Mouse (Mus musculus): ENCODE results near the gene Rrbp1. TPM values are rescaled to one million over a fixed set of nuclear protein-coding genes. Genes with fewer than 3 reads are reported as not detected.
A peak's percentile ranks its signal among the peaks of the same experiment; 100 is the strongest.

Gene Rrbp1
- total RNA-seq (2012; rRNA removed) (56.7 TPM in 2 replicates), polyA plus RNA-seq (2012; ENCODE audit: insufficient read depth in 1 of 2, insufficient read length in 2 of 2, low read depth in 1 of 2, low replicate concordance in 2 of 2, missing spikeins in 1 of 2) (100 to 1,000 TPM; 127 to 128 TPM)

DNA sequence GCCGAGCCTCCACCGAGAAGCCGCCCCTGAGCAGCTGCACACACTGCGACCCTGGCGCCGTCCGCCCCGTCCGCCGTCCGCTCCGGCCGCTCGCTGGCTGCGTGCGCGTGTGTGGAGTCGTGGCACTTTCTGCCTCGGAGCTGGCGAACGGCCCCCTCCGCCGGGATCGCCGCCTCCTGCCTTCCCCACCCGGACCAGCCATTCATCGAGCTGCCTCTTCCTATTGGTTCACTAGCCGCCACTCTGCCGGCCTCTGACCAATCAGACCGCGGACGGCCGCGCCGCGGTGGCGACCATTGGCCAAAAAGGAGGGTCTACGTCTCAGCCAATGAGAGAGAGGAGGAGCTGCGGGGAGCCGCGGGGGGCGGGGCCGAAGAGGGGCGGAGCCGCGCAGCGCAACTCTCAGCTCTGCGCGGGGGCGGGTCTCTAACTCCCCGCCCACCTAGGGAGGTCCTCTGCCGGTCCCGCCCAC lies at the start of gene Rrbp1:
Rrbp1 (minus strand) TSS at position 184 of the 472 bp plus-strand sequence.
- H3K27ac ChIP-seq (ENCODE audit: control insufficient read depth, low read depth, low read length) = peak within 1 kb of the TSS; percentile 63
- peak within 1 kb of the TSS; percentile 89 to 95 for H3K4me3 ChIP-seq (ENCODE audit: control insufficient read depth in 1 of 2, insufficient read depth in 1 of 2, low read depth in 2 of 2, low read length in 2 of 2)
- no peak for TF ChIP-seq RCOR1 (IDR thresholded peaks at IDR 0.05; ENCODE audit: low read depth, low read length)
- TF ChIP-seq ELF1 (IDR thresholded peaks at IDR 0.05; ENCODE audit: low read depth, low read length) = no peak
- TF ChIP-seq SIN3A (IDR thresholded peaks at IDR 0.05; ENCODE audit: low read length) = peak; percentile 44; the same call in 1 of the 2 replicates
- TF ChIP-seq ETS1 (IDR thresholded peaks at IDR 0.05; ENCODE audit: low read depth, low read length) = no peak
- no peak for TF ChIP-seq JUND (IDR thresholded peaks at IDR 0.05; ENCODE audit: low read depth, low read length)
- TF ChIP-seq ZC3H11A (IDR thresholded peaks at IDR 0.05; ENCODE audit: low read depth, low read length) = no peak
- no peak for TF ChIP-seq SMC3 (IDR thresholded peaks at IDR 0.05; ENCODE audit: low read depth, low read length)
- TF ChIP-seq USF2 (IDR thresholded peaks at IDR 0.05; ENCODE audit: borderline replicate concordance in 1 of 2, insufficient read depth in 1 of 2, low read depth in 1 of 2, low read length in 2 of 2) = no peak
- TF ChIP-seq ZMIZ1 (IDR thresholded peaks at IDR 0.05; ENCODE audit: low read depth, low read length) = peak; percentile 75
- no peak for TF ChIP-seq MYB (IDR thresholded peaks at IDR 0.05; ENCODE audit: low read depth, low read length)
- no peak for TF ChIP-seq MAX (IDR thresholded peaks at IDR 0.05; ENCODE audit: low read length)
- TF ChIP-seq MXI1 (IDR thresholded peaks at IDR 0.05; ENCODE audit: low read depth, low read length) = peak; percentile 59; the same call in 1 of the 2 replicates
- peak; percentile 18; the same call in 1 of the 2 replicates for TF ChIP-seq TCF12 (IDR thresholded peaks at IDR 0.05; ENCODE audit: low read depth, low read length)
- no peak for TF ChIP-seq UBTF (IDR thresholded peaks at IDR 0.05; ENCODE audit: borderline replicate concordance, insufficient read depth, low read depth, low read length)
- TF ChIP-seq E2F4 (IDR thresholded peaks at IDR 0.05; ENCODE audit: borderline replicate concordance, low read depth, low read length) = no peak
- TF ChIP-seq CTCF (IDR thresholded peaks at IDR 0.05 in 2 of 3, conservative IDR thresholded peaks at IDR 0.05 in 1 of 3; ENCODE audit: control insufficient read depth in 1 of 3, insufficient read depth in 1 of 3, low read depth in 2 of 3, low read length in 3 of 3, poor library complexity in 1 of 3, severe bottlenecking in 1 of 3) = no peak
- no peak for TF ChIP-seq USF1 (IDR thresholded peaks at IDR 0.05; ENCODE audit: low read depth, low read length)
- TF ChIP-seq ZNF384 (IDR thresholded peaks at IDR 0.05; ENCODE audit: low read depth, low read length) = no peak
- peak; percentile 74 for TF ChIP-seq NRF1 (IDR thresholded peaks at IDR 0.05; ENCODE audit: insufficient read depth, low read depth, low read length, poor library complexity, severe bottlenecking)
- peak; percentile 89 for TF ChIP-seq NELFE (IDR thresholded peaks at IDR 0.05; ENCODE audit: low read depth, low read length)
- no peak for TF ChIP-seq TAL1 (IDR thresholded peaks at IDR 0.05; ENCODE audit: low read length)
- TF ChIP-seq POLR2AphosphoS5 (IDR thresholded peaks at IDR 0.05; ENCODE audit: borderline replicate concordance, low read depth, low read length) = peak; percentile 38; the same call in 1 of the 2 replicates
- no peak; the same call in 1 of the 2 replicates for TF ChIP-seq KAT2A (conservative IDR thresholded peaks at IDR 0.05; ENCODE audit: low read depth, low read length)
- TF ChIP-seq CHD2 (IDR thresholded peaks at IDR 0.05; ENCODE audit: low read length) = peak; percentile 82
- peak; percentile 72 for TF ChIP-seq HCFC1 (IDR thresholded peaks at IDR 0.05; ENCODE audit: low read depth, low read length)
- TF ChIP-seq POLR2AphosphoS2 (IDR thresholded peaks at IDR 0.05; ENCODE audit: low read length) = peak; percentile 80
- TF ChIP-seq GABPA (IDR thresholded peaks at IDR 0.05; ENCODE audit: low read depth, low read length) = no peak
- TF ChIP-seq MAFK (IDR thresholded peaks at IDR 0.05; ENCODE audit: borderline replicate concordance, low read depth, low read length) = no peak
- no peak for TF ChIP-seq RAD21 (IDR thresholded peaks at IDR 0.05; ENCODE audit: low read depth, low read length)
- no peak for TF ChIP-seq MYC (IDR thresholded peaks at IDR 0.05; ENCODE audit: low read depth, low read length)
- TF ChIP-seq CHD1 (IDR thresholded peaks at IDR 0.05; ENCODE audit: low read depth, low read length) = no peak
- no peak for TF ChIP-seq GATA1 (IDR thresholded peaks at IDR 0.05; ENCODE audit: low read depth, low read length)
- peak; percentile 83 to 86; a peak in 3 of 4 replicates for TF ChIP-seq POLR2A (IDR thresholded peaks at IDR 0.05; ENCODE audit: control insufficient read depth in 1 of 2, insufficient read depth in 1 of 2, low read depth in 1 of 2, low read length in 2 of 2, poor library complexity in 1 of 2)
- no peak for TF ChIP-seq ZKSCAN1 (IDR thresholded peaks at IDR 0.05; ENCODE audit: low read depth, low read length)
- TF ChIP-seq MAZ (IDR thresholded peaks at IDR 0.05; ENCODE audit: low read depth, low read length) = peak; percentile 86; the same call in 1 of the 2 replicates
- TF ChIP-seq BHLHE40 (IDR thresholded peaks at IDR 0.05; ENCODE audit: borderline replicate concordance, low read depth, low read length) = no peak

More for the DNA sequence above, at the start of gene Rrbp1:
- Histone ChIP-seq H3K79me2 (ENCODE audit: control insufficient read depth, insufficient read depth, low read length, poor library complexity) (peaks cover 40% of the 10 kb centered on the region), H3K4me1 (ENCODE audit: control insufficient read depth in 1 of 2, insufficient read depth in 2 of 2, low read length in 2 of 2) (peaks cover 3 to 9% of the 10 kb centered on the region in 2 experiments; a peak in 3 of 4 replicates), H3K36me3 (ENCODE audit: control insufficient read depth in 1 of 2, insufficient read depth in 2 of 2, low read length in 2 of 2) (peaks cover 0 to 8% of the 10 kb centered on the region in 2 experiments; a peak in 3 of 4 replicates), H3K9ac (ENCODE audit: control insufficient read depth, low read depth, low read length, poor library complexity, severe bottlenecking) (peak within 1 kb of the TSS; percentile 97), H3K27me3 (ENCODE audit: control insufficient read depth in 1 of 2, insufficient read depth in 2 of 2, low read length in 2 of 2) (peaks cover 0 to 4% of the 10 kb centered on the region in 2 experiments; a peak in 2 of 4 replicates), H3K9me3 (replicated peaks; ENCODE audit: insufficient read depth, low read length) (no peaks in the 10 kb centered on the region)
- DNase-seq (ENCODE audit: low read depth, low spot score) = peak; percentile 98
